Mouse (Mus musculus): ENCODE data around the gene Ikzf5.

DNA sequence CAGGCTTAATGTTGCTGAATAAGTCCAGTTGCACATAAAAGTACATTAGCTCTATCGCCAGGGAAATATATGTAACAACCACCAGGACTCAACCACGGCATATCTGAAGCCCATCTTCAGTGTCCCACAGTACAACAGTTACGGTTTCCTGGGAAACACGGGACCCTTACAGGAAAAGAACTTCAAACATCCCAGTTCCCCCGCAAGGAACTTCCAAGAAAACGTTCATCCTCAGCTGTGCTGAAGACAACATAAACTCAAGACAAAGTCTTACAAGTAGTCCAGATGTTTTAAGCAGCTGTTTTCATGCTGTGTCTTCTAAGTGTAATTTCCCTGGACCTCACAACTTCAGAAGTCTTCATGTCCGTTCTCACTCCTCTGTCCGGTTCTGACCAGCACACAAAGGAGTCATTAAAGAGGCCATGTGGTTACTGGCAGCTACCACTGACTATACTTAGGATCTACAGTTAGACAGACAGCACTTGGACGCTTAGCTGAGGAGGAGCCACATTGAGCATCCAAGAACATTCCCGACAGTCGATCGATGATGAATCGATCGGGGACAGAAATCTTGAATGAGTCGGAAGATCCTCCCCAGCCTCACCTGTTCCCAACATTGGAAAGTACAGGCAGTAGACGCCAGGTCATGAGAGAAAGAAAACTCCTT lies 867 bp downstream of the Ikzf5 start:
- no peak for TF ChIP-seq POLR2A (IDR thresholded peaks at IDR 0.05; ENCODE audit: insufficient read length, low read depth)
- no peak for TF ChIP-seq USF1 (IDR thresholded peaks at IDR 0.05; ENCODE audit: low read depth)
- TF ChIP-seq CEBPB (IDR thresholded peaks at IDR 0.05; ENCODE audit: insufficient read depth, poor library complexity, severe bottlenecking): no peak
- TF ChIP-seq MYOD1 (IDR thresholded peaks at IDR 0.05; ENCODE audit: control insufficient read depth in 1 of 3, insufficient read length in 2 of 3, low read depth in 2 of 3): no peak
- TF ChIP-seq POLR2AphosphoS2 (IDR thresholded peaks at IDR 0.05; ENCODE audit: insufficient read length, low read depth): no peak
- no peak for TF ChIP-seq MAX (IDR thresholded peaks at IDR 0.05; ENCODE audit: low read depth)
- TF ChIP-seq E2F4 (IDR thresholded peaks at IDR 0.05; ENCODE audit: insufficient read depth): no peak
